Mouse (Mus musculus) left cerebral cortex, postnatal 4 days (tissue): ENCODE measurements around the gene Trp53bp2. TPM values are rescaled to one million over a fixed set of nuclear protein-coding genes. Genes with fewer than 3 reads are reported as not detected.

Experiments
- DNase-seq: peaks from one replicate; pipeline ENCODE4 v3.0.0-alpha.2; 2022
- intact Hi-C: fragments of 180-260 bp; cut with DNase I; formaldehyde crosslinking; loops from one replicate; pipeline ENCODE4 v1.15.1; 2025
- total RNA-seq, 2 experiments: library from RNA; stranded (reverse); gene quantifications; 2 replicates each; pipeline ENCODE4 v1.2.3; 2021

Gene Trp53bp2
- total RNA-seq, 2 experiments from 2014 or later: 23.2 to 27.3 TPM

DNA sequence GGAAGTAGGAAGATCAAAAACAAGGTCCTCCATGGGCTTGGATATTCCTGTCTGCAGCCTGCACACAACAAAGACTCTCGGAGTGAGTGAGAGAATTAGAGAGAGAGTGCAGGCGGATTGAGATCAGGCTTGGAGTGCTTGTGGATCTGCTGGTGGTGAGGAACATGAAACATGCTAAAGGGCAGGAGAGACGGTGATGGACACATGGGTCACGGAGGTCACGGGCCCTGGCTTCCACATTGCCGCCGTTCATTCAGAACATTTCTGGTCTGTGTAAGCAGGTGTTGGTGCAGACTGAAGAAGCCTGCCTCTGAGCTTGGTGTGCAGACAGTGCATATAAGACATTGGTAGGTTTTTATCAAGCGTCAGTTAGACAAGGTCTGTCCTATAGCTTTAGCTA, 50.5 kb downstream of the Trp53bp2 start:
- DNase-seq: no peak

DNA sequence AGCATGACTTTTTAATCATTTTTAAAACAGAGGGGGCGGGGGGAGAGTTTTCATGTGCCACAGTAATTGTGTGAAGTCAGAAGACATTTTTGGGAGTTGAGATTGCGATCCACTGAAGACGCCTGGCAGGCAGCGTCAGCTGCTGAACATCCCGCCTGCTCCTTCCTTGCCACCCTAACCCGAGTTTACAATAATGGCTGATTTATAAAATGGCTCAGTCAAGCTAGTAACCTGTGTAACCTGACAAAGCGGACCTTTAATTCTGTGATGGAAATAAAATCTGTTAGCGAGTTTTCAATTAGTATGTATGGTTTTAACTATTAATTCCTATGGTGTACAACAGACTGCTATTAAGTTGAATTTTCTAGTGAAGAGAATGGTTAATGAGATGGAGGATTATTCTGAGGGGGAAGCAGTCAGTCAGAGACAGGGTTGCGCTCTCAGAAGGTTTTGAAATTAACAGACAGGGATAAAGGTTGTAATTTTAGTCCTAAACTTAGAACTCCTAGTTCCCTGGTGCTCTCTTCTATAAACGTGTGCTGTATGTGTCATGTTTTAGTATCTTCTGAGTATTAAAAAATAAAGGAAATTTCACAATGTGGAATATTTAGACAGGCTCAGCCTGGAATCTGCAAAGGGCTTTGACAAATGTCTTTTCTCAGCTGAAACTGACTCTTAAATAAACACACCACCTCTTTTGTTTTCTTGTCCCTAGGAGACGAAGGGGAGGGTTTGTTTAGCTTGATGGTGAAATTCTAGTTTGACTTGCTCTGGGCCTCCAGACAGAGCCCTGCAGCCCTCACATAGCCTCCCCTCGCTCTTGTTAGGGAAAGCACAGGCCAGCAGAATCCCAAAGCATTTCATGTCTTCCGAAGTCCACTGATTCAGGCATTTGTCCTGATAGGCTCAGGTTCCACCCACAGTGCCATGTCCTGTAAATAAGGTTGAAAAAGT, 51.6 kb downstream of the Trp53bp2 start:
- intact Hi-C loops: no loop called here
- DNase-seq: no peak

More for the DNA sequence above, 50.5 kb downstream of the Trp53bp2 start:
- intact Hi-C loops: no loop called here

DNA sequence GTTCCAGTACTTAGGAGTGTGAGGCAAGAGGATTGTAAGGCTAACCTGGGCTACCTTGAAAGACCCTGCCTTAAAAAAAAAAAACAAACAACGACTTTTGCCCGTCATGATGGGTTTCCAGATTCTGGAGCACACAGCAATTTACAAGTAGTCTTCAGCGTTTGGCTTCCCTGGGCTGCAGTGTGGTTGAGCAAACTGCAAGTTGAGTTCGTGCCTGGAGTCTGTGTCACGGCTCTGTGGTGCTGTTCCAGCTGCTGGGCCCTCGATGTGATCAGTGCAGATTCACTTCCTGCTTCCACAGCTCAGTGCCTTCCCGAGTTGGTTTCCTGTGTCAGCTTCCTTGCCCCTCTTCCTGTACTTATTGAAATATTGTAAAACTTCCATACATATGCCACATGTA, 52.3 kb downstream of the Trp53bp2 start:
- no peak for DNase-seq
- intact Hi-C loops: no loop called here

DNA sequence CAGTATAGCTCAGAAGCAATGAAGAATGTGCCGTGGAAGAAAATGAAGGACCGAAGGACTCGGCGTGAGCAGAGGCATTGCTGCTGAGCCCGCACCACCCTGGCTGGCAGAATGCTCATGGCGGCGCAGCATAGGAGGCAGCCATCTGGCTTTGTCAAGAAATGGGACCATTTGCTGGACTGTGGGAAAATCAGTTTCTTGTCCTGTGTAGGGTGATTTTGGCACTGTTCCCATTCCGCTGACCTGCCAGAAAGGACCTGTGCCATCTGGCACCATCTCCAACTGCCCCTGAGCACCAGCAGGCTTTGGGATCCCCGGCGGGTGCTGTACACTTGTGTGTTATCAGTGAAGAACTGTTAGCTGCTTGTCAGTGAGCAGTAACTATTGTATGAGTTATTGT, 52.8 kb downstream of the Trp53bp2 start:
- intact Hi-C loops: no loop called here
- DNase-seq: peak; percentile 90

DNA sequence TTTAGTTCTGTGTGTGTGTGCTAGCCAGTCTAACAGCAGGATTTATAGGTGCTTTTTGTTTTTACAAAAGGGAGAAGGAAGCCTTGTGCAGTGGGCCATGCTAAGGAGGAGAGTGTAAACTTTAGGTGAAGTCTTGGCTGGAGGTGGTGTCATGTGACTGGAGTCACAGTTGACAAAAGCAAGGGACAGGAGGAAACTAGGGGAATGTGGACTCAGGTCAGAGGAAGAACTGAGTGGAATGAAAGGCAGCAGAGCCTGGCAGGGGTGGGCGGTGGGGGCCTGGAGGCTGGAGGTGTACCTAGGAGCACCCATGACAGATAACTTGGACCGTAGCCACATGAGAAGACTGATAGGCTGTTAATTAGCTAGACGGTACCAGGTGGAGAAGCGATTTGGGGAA, 56.3 kb downstream of the Trp53bp2 start:
- intact Hi-C loops: no loop called here
- no peak for DNase-seq

DNA sequence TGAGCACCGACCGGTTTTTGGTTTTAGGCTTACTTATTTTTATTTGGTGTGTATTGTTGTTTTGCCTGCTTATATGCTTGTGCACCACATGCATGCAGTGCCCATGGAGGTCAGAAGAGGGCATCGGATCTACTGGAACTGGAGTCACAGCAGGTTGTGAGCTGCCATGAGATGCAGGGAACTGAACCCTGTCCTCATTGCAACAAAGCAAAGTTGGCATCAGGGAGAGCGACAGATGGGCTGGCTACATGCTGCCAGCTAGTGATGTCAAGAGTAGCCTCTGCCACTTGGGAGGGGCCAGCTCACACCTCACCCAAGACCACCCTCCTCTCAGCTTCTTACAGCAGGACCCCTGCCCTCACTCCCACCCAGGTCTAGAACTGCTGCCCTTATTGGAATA, 57.0 kb downstream of the Trp53bp2 start:
- intact Hi-C loops: no loop called here
- peak; percentile 36 for DNase-seq

DNA sequence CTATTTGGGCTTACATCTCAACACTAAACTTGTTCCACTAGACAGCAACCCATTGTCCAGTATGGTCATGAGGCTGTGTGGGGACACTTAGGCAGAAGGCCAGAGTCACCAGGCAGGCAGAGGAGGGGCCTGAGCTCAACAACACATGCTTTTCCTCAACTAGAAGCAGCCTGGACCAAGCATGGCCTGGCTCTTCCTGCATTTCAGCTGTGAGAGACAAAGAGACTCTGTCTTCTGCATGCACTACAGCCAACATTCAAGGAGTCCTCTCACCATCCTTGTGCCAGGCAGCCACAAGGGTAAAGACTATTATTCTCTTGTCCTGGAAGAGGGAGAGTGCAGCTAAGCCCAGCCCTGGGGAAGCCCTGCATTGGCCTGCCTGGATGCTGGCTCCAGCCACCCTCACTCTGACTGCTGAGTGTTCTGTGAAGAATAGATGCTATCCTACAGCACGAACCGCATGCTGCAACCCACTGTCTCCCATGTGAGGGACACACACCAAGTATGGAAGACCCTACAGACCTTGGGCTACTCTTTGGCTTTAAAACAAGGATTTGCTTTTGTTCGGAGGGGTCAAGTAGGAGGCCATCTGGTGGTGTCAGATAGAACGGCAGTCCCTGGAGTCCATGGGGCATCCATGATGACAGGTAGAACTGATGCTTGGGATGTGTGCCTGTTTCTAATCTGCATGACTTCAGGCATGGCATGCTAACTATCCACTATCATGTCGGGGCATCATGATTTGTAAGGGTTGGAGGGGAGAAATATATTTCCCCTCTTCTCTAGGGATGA, 66.2 kb downstream of the Trp53bp2 start:
- intact Hi-C loops: no loop called here
- no peak for DNase-seq

DNA sequence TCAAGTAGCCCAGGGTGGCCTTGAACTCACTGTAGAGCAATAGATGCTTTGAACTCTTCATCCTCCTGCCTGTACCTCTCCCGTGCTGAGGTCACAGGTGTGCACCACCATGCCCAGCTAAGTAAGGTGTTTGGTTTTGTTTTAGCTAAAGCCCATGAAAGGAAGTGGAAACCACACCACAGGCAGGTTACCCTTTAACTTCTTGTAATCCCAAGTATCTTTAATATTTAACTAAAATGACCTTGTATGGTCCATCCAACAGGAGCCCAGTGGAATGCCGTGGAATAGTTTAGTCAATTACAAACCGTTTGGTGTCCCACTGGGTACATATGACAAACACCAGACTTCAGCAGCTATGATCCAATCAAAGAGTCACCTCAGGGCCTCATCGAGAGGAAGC, 70.0 kb downstream of the Trp53bp2 start:
- intact Hi-C loops: no loop called here

DNA sequence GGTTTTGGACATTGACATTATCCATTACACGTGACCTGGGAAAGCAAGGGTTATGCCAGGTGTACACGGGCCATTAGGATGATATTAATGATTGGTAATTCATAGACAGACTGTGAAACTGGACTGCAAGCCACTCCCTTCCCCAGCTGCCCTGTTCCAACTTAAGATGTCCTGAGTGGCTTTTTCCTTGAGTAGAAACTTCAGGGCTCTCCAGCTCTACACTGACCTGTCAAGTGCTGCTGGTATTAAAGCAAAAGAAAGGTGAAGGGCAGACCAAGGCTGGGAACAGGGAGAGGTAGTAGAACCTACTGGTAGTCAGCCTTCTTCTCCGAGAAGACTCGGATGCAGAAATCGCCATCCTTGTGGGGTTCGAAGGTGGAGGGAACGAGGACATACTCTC, 72.2 kb downstream of the Trp53bp2 start:
- no peak for DNase-seq
- intact Hi-C loops: no loop called here

More for the DNA sequence above, 70.0 kb downstream of the Trp53bp2 start:
- no peak for DNase-seq

DNA sequence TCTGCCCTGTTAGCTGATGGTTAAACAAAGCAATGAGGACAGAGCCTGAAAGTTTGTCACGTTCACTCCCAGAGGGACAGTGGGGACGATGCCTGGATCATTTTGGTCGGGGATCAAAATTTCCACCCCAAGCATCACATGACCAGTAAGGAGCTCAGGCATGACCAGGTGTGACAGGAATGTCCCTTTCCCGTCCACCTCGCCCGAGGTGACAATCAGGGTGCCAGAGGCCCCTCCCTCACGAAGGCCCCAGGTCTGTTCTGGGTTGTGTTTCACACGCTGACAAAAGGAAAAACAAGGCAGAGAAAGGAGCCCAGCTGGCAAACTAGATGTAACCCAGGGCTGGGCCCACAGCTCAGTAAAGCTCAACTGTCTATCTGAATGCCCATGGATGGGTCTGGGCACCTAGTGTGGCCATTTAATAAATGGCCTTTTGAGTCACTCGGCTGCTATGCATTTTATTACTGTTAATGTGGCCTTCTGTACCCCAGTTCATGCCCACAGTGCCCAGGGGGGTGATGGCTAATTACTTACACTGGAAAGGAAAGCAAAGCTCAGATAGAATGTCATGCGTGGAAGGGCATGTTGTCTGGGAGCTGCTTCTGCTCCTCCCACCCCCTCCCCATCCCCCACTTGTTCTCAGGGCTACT, 72.8 kb downstream of the Trp53bp2 start:
- no peak for DNase-seq
- intact Hi-C loops: no loop called here

DNA sequence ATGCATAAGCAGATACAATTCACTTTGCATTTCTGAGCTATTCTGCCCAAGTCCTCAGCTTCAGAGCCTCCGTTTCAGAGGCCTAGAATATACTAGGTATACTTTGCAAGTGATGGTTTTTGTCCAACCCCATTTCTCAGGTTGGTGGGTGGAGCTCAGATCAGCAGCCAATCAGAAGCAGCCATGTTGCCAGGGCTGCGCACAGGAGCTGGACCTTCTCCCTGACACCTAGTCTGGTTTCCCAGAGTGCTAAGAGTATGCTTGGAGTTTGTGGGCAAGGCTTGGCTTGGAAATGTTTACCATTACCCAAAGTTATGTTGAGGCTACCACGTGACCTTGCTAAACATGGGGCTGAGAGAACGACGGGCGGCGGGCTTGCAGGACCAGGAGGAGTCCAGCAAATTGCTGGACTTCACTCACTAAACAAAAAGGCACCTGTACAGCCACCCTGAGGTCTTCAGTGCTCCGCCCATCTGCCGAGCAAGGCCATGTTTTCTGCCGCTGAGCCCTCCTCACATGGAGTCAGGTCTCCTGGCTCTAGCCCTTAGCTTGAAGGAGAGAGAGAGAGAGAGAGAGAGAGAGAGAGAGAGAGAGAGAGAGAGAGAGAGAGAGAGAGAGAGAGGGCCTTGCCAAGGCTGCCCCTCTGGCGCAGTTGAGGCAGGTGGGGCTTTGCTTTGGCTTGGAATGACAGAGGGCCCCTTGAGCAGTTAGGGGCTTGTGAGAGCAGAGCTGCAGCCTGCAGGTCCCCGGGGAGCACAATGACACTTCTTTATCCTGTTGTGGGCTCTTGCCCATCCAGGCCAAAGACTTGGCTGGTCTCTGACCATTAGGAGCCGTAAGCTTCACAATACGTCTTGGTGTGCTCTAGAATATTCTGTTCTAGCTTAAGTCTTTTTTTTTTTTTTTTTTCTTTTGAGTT, 74.3 kb downstream of the Trp53bp2 start:
- intact Hi-C loops: no loop called here
- DNase-seq: no peak

DNA sequence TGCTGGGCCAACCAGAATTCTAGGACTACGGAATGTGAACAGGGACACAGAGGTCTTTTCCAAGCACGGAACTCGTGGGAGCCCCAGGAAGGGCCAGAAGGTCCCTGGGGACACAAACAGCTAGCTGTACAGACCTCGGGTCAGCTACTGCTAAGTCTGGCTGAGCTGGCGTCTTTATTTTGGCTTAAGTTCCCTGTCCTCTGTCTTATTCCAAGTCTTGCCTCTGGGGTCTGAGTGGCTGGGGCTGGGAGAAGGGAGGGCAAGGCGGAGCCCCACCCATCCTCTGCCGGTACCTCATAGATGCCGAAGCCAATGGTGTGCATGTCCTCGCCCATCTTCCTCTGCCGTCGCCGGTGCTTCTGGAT, 74.9 kb downstream of the Trp53bp2 start:
- intact Hi-C loops: no loop called here
- no peak for DNase-seq

DNA sequence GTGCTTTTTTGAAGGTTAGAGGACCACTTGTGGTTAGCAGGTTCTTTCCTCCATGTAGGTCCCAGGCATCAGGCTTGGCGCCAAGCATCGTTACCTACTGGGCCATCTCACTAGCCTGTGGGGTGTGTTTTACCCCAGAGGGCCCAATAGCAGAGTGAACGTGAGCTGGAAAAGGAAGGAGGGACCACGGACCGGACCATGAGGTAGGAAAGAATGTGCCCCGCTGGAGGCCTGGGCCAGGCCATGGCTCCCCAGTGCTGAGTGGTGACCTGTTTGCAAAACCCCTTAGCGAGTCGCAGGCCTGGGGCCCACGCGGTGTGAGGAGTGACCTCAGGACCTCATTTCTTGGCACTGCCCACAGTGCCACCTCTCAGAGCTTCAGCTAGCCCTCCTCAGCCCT, 79.5 kb downstream of the Trp53bp2 start:
- intact Hi-C loops: no loop called here
- DNase-seq: no peak

DNA sequence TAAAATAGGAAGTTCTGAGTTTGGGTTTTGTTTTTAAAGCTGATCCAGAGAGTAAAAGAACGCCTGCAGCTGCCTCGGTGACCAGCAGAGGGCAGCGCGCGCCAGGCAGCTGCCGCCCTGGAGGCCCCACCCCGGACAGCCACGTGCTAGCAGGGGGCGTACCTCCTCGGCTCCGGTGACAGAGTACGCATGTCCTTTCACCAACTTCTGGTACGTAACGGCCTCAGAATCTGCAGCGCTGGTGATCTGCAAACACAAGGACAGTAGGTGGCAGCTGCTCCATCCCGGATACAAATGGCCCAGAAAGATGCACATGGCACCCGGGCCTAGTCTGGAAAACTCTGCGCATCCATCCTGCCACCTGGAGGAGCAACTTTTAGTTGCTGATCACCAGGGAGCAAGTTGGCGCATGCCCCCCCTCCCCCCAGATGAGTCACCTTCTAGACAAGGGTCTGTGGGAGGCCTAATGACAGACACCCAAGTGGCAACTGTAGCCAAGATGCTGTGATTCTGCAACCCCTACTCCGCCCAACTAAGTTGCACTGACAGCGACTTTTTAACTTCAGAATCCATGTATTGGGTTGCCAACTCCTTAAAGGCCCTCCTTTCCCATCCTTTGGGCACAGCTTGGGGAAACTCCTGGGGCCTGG, 81.0 kb downstream of the Trp53bp2 start:
- DNase-seq: peak; percentile 94

DNA sequence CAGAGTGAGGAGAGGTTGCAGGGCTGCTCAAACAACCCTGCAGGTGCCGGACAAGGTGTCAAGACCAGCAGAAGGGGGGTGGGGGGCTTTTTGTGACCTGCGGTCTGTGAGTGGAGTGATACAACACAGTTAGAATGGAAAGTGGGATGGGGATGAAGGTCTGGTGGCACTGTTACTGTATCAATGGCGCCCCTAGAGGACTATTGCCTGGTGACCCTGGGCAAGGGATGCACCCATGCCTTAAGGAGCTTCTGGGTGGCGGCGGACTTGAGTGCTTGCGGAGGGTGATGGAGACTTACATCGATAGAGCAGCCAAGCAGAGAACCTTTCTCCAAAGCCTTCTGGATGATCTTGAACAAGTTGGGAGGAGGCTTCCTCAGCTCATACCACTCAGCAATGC, 81.6 kb downstream of the Trp53bp2 start:
- DNase-seq: no peak
- intact Hi-C loops: no loop called here

More for the DNA sequence above, 81.0 kb downstream of the Trp53bp2 start:
- intact Hi-C loops: no loop called here

DNA sequence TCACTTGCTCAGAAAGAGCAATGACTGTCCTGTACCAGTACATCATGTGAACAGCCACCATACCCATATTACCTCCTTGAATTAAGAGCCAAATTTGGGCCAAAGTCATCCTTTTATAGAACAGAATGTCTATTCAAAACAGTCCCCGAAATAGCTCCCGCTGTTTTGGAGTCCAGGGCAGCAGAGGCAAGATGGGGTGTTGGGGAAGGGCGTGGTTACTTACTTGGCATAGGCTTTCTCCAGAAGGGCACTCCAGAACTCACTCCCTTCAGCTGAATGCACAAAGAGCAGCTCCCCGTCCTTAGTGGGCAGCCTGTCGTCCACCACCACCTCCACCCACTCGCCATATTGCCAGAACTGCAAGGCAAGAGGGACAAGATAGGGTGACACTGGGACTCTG, 82.9 kb downstream of the Trp53bp2 start:
- intact Hi-C loops: no loop called here

DNA sequence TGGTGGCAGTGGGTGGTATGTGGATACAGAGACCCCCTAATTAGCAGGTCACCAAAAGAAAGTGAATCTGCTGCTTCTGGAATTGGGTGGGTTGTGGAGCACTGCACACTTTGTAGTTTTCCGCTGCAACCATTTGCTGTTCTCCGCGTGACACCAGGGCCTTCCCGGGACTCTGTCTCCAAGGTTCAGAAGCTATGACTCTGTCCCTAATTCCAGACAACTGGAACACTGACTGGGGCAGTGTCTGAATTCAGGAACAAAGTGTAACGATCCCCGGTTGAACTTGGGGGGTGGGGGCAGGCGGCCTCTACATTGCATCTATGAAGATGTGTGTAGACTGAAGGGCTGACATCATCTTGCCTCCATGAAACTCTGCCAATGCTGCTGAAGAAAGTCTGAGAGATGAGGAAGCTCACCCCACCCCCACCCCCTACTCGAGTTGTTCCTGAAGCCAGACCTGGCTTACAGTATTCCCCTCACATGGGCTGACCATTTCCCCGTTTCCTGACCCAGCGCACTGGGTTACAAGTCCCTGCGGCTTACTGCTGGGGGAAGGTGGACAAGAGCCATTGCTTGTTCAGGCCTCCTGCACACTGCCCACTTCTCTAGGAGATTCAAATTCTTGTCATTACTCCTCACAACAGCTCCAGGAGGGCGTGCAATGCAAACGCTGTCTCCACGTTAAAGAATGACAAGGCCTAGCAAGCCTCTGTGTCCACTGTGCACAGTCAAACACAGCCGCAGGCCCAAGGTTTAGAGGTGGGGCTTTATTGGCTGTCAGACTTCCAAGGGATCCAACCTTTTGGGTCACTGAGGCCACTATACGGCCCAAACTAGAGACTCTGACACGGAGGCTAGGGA, 85.5 kb downstream of the Trp53bp2 start:
- intact Hi-C loops: no loop called here
- DNase-seq: no peak

More for the DNA sequence above, 82.9 kb downstream of the Trp53bp2 start:
- no peak for DNase-seq

DNA sequence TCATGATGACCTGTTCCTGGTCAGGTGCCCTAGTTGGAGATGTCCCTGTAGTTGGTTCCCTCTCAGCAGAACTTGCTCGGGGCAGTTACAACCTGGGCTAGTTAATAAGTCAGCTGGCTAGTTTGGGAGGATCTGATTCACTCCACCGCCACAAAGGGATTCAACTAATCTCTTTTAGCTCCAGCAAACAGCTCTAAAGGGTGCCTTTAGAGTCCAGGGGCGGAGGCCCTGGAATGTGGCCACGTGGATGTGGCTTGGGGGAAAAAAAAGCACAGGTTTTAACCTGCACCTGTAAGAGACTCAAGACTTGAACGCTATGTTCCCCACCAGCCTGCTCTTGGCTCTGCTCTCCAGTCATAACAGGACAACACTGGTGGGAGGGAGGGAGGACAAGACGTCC, 87.7 kb downstream of the Trp53bp2 start:
- intact Hi-C loops: no loop called here

DNA sequence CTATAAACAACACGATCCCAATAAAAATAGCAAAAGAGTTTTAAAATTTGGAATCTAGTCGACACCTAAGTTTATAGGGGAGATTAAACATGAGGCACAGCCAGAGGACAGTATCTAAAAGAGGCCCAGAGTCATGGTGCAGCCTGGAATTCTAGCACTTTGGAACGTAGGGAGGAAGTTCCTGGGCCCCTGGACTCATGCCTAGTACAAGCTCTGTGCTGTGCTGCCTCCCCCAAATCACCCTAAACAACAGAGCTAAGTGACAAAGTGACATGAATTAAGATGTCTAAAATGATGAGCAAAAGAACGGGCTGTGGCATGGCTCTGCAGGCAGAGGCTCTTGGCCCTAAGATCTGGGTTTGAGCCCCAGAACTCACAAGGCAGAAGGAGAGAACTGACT, 88.8 kb downstream of the Trp53bp2 start:
- DNase-seq: no peak
- intact Hi-C loops: no loop called here

More for the DNA sequence above, 87.7 kb downstream of the Trp53bp2 start:
- no peak for DNase-seq
